Mouse (Mus musculus) left cerebral cortex, adult 2 months (tissue): ENCODE measurements around the gene Etfb. TPM values are rescaled to one million over a fixed set of nuclear protein-coding genes. Genes with fewer than 3 reads are reported as not detected.
A peak's percentile ranks its signal among the peaks of the same experiment; 100 is the strongest.

ENCODE experiments used
- DNase-seq, 2 experiments: peaks; one replicate each; pipeline ENCODE4 v3.0.0; 2021 to 2022; ENCODE audit warnings: low spot score in 2 of 2, mixed read lengths in 1 of 2; ENCODE audit errors: extremely low spot score in 1 of 2
- H3K27ac ChIP-seq: fragments of 200-600 bp; 2 replicates; pipeline ENCODE4 v1.8.1; 2022
- H3K4me3 ChIP-seq: fragments of 200-600 bp; 2 replicates; pipeline ENCODE4 v1.8.1; 2022
- CTCF ChIP-seq: fragments of 200-600 bp; IDR thresholded peaks from 2 replicates; pipeline ENCODE4 v1.8.1; 2022; ENCODE audit warnings: antibody characterized with exemption, mild to moderate bottlenecking, moderate library complexity
- intact Hi-C: fragments of 180-260 bp; cut with DNase I; formaldehyde crosslinking; loops from one replicate; pipeline ENCODE4 v1.15.1; 2025
- total RNA-seq, 2 experiments: library from RNA; stranded (reverse); gene quantifications; 2 replicates each; pipeline ENCODE4 v1.2.3; 2021

Etfb gene
- total RNA-seq, 2 experiments from 2014 or later: 58.2 TPM

DNA sequence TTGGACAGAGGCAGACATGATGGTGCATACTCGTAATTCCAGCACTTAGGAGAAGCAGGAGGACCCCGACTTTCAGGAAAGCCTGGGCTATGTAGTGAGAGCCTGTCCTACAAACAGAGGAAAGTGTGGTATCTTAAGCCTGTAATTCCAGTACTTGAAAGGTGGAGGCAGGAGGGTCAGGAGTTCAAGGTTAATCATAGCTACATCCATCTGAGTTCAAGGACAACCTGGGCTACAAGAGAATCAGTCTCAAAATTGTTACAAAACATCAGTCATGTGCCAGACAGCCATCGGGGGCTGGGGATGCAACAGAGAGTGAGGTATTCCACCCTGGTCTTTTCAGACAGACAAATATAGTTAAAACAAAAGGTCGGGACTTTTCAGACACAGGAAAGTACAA is 11.0 kb upstream of the Etfb start:
- Histone ChIP-seq H3K4me3 (no peak overlapping the region), H3K27ac (no peak overlapping the region)
- intact Hi-C loops: no loop called here
- no peak for TF ChIP-seq CTCF
- DNase-seq: no peak

DNA sequence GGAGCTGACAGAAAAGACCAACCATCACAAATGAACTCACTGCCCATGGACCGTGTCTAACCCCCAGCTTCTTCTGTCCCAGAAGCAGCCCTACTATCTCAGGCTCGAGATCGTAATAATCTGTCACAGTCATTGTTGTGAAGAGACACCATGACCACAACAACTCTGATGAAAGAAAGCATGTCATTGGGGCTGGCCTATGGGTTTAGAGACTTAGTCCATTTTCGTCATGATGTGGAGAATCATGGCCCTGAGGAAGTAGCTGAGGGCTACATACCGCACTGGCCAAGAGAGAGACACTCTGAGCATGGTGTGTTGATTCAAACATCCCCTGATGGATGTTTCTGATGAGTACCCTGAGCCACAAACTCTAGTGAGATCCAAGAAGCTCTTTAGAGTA is 9.2 kb upstream of the Etfb start:
- intact Hi-C loops: no loop called here
- no peak for DNase-seq
- no peak for TF ChIP-seq CTCF
- Histone ChIP-seq H3K27ac (no peak overlapping the region), H3K4me3 (no peak overlapping the region)

- Histone ChIP-seq H3K27ac (no peak within 1 kb of the TSS), H3K4me3 (no peak within 1 kb of the TSS)
- DNase-seq: no peak
- intact Hi-C loops: no loop called here
- no peak for TF ChIP-seq CTCF
These were observed 7.3 kb upstream of the Etfb start, which contains the start of gene Nkg7 for GRCm38 (mm10) chr7:43436341-43437255. Gene Nkg7 (plus strand): TSS chr7:43437073.

GRCm38 (mm10) chr7:43438611-43439010 is 5.3 kb upstream of the Etfb start:
- no peak for TF ChIP-seq CTCF
- no peak for DNase-seq
- H3K27ac ChIP-seq: no peak overlapping the region
- intact Hi-C loops: no loop called here
- H3K4me3 ChIP-seq: no peak overlapping the region

DNA sequence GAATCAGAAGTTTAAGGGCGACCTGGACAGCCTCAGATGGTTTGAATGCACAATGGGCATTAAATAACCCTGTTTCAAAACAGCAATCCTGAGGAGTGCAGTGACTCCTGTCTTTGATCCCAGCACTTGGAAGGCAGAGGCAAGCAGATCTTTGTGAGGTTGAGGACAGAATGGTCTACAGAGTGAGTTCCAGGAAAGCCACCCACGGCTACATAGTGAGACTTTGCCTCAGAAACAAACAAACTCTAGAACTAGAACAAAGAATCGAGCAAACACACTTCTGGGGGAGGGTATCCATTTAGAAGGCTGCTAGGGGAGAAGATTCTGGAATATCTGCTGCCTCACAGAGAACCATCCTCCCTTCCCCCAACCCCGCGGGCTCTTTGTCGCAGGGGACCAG is 3.4 kb upstream of the Etfb start, which contains the start of gene Cldnd2:
Cldnd2 (plus strand) TSS at position 301 of the 400 bp plus-strand sequence.
- Histone ChIP-seq H3K27ac (no peak within 1 kb of the TSS), H3K4me3 (no peak within 1 kb of the TSS)
- no peak for TF ChIP-seq CTCF
- no peak for DNase-seq
- intact Hi-C loops: loop anchor here (5.0 to 10.0 kb wide), 3 partner anchors 52 to 234 kb away; partner anchors contain the start of genes Ctu1, Iglon5 and Zfp715

DNA sequence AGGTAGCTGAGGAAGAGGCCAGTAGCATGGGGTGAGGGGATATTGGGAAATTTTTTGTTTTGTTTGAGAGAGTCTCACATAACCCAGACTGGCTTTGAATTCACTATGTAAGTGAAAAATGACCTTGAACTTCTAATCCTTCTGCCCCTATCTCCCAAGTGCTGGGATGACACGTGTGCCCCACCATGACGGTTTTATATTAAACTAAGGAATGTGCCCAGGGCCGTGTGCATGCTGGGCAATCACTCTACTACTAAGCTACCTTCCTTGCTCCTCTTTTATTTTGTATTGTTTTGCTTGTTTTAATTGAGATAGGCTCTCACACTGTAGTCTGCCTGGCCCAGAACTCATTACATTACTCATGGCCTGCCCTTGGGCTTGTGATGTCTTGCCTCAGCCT is 2.8 kb upstream of the Etfb start:
- DNase-seq: no peak
- no peak overlapping the region for H3K27ac ChIP-seq
- intact Hi-C loops: loop anchor here (5.0 to 10.0 kb wide), 3 partner anchors 51 to 234 kb away; partner anchors contain the start of genes Ctu1, Iglon5 and Zfp715
- no peak overlapping the region for H3K4me3 ChIP-seq
- TF ChIP-seq CTCF: no peak

GRCm38 (mm10) chr7:43442684-43443083 is 1.2 kb upstream of the Etfb start:
- no peak for TF ChIP-seq CTCF
- intact Hi-C loops: loop anchor here (5.0 to 10.0 kb wide), 3 partner anchors 50 to 232 kb away; partner anchors contain the start of genes Ctu1, Iglon5 and Zfp715
- H3K27ac ChIP-seq: peak overlapping the region; percentile 89; the same call in 1 of the 2 replicates
- peak overlapping the region; percentile 56 for H3K4me3 ChIP-seq
- no peak for DNase-seq

DNA sequence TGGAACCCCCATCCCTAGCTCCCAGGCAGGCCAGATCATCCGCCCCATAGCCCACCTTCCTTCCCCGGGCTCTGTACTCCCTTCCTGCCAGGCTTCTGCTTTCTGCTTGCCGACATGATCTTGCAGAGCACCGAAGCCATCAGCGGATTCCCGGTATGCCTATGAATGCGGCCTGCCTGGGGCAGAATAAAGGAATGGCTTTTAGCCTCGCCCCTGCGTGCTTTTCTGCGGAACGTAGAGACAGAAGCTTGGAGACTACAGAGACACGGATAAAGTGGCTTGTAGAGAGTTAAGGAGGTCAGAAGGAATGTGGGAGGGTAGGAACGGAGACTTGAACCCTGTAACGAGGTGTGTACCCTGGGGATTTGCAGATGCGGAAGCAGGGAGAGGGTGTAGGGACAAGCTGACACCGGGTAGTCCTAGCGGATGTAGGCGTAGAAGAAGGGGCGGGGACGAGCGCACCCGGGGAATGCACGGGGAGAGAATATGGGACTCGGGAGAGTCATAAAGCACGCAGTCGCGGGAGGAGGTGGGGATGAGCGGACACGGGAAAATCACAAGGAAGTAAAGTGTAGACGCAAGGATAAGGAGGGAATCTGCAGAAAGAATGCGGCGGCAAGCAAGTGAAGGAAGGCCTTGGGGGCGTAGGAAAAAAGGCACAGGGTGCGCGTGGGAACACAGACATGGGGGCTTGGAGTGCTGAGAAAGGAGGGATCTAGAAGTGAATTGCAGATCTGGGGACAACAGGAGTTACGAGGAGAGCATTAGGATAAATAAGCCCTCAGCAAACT is 562 bp upstream of the Etfb start:
- DNase-seq: peak; percentile 70 to 71
- intact Hi-C loops: loop anchor here (5.0 to 10.0 kb wide), 3 partner anchors 49 to 231 kb away; partner anchors contain the start of genes Ctu1, Iglon5 and Zfp715
- H3K4me3 ChIP-seq: peak overlapping the region; percentile 56
- H3K27ac ChIP-seq: peak overlapping the region; percentile 89
- no peak for TF ChIP-seq CTCF

DNA sequence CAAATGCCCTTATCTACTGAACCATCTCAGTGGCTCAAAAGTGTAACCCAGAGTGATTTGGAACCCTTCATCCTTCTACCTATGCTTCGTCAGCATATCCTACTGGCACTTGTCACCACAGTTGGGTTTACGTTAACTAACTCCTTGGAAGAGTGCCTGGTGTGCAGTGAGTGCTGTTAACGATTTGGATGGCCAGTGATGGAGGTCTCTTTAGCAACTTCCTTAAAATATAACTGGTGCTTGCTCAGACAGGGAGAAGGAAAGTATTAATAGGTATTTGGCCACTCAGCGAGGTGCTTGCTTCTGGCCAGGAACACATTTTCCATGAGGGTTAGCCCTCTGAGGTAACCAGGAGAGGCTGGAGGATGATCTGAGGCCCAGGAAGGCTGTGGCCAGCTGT is 3.9 kb downstream of the Etfb start:
- H3K27ac ChIP-seq: no peak overlapping the region
- intact Hi-C loops: loop anchor here (10.0 kb wide), 1 partner anchor 227 kb away; the partner anchor contains the start of gene Ctu1
- no peak for DNase-seq
- TF ChIP-seq CTCF: no peak
- no peak overlapping the region for H3K4me3 ChIP-seq

DNA sequence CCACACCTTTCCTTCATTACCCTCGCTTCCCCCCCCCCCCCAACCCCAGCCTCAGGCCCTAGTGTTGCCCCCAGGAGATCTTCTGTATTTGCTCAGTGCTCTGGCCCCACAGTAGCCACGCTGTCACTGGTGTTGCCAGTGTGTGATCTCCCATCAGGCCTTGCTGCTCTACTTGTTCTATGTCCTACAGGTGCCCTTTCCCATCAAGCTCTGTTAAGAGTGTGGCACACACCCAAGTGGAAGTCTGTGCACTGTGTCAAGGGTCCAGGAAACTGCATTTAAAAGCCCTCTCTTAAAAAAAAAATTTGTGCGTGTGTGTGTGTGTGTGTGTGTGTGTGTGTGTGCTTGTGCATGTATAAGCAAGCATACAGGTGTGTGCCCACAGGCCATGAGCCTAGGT is 4.4 kb downstream of the Etfb start:
- Histone ChIP-seq H3K27ac (no peak overlapping the region), H3K4me3 (no peak overlapping the region)
- DNase-seq: no peak
- intact Hi-C loops: loop anchor here (10.0 kb wide), 1 partner anchor 227 kb away; the partner anchor contains the start of gene Ctu1
- TF ChIP-seq CTCF: no peak

DNA sequence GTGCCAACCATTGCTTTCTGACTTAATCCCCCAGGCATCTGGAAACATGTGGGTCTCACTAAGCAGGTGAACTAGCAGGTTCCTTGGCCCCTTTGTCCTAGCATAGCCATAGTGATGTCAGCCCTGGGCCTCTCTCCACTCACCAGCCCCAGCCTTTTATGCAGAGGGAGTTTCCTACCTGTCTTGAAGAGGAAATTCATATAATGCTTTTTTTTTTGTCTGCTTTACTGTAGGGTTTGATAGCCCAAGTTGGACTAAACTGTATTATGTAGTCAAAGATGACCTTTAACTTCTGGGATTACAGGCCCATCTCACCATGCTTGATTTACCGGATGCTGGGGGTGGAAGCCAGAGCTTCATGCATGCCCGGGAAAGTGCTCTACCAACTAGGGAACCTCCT is 5.9 kb downstream of the Etfb start:
- intact Hi-C loops: loop anchor here (10.0 kb wide), 1 partner anchor 225 kb away; the partner anchor contains the start of gene Ctu1
- TF ChIP-seq CTCF: no peak

GRCm38 (mm10) chr7:43451726-43452125 is 7.8 kb downstream of the Etfb start:
- Histone ChIP-seq H3K27ac (no peak overlapping the region), H3K4me3 (no peak overlapping the region)
- no peak for TF ChIP-seq CTCF
- intact Hi-C loops: no loop called here
- no peak for DNase-seq

More for the DNA sequence above, 5.9 kb downstream of the Etfb start:
- H3K4me3 ChIP-seq: no peak overlapping the region
- no peak for DNase-seq
- no peak overlapping the region for H3K27ac ChIP-seq
